Mouse (Mus musculus): ENCODE measurements around the gene Abhd12b.

- TF ChIP-seq CTCF (IDR thresholded peaks at IDR 0.05; ENCODE audit: borderline replicate concordance, insufficient read depth, low read length) (no peak), POLR2A (IDR thresholded peaks at IDR 0.05; ENCODE audit: low read depth, low read length) (no peak)
Observed at GRCm38 (mm10) chr12:70137626-70138025, 16.3 kb upstream of the Abhd12b start.
